Mouse (Mus musculus): ENCODE measurements around the gene Rnf150.
"Not testable (repeated sequence)": the region's sequence is repeated elsewhere in the genome, so short reads cannot be mapped to it uniquely, and the experiment has no call there.

Rnf150 gene

GRCm38 (mm10) chr8:83077329-83077728 lies 214.2 kb downstream of the Rnf150 start:
- DNase-seq (ENCODE audit: low spot score): no peak

GRCm38 (mm10) chr8:83078701-83079533 lies 215.8 kb downstream of the Rnf150 start:
- DNase-seq (ENCODE audit: low spot score): no peak

- DNase-seq (ENCODE audit: low spot score): no peak
These were observed 216.3 kb downstream of the Rnf150 start for GRCm38 (mm10) chr8:83079534-83079844.

GRCm38 (mm10) chr8:83081266-83081665 lies 218.1 kb downstream of the Rnf150 start:
- no peak for DNase-seq (ENCODE audit: low spot score)

- DNase-seq (ENCODE audit: low spot score): not testable (repeated sequence)
These were observed 218.7 kb downstream of the Rnf150 start for GRCm38 (mm10) chr8:83081806-83082205.

- DNase-seq (ENCODE audit: low spot score): no peak
These were observed 219.1 kb downstream of the Rnf150 start for GRCm38 (mm10) chr8:83082251-83082650.

GRCm38 (mm10) chr8:83083452-83083851 lies 220.3 kb downstream of the Rnf150 start:
- peak; percentile 14 for DNase-seq (ENCODE audit: low spot score)

GRCm38 (mm10) chr8:83085581-83085980 lies 222.4 kb downstream of the Rnf150 start:
- DNase-seq (ENCODE audit: low spot score): no peak

GRCm38 (mm10) chr8:83086625-83087024 lies 223.5 kb downstream of the Rnf150 start:
- no peak for DNase-seq (ENCODE audit: low spot score)

- DNase-seq (ENCODE audit: low spot score): no peak
These were observed 224.4 kb downstream of the Rnf150 start for GRCm38 (mm10) chr8:83087604-83088003.

GRCm38 (mm10) chr8:83088156-83088555 lies 225.0 kb downstream of the Rnf150 start:
- DNase-seq (ENCODE audit: low spot score): no peak

GRCm38 (mm10) chr8:83089336-83089986 lies 226.3 kb downstream of the Rnf150 start:
- peak; percentile 60 for DNase-seq (ENCODE audit: low spot score)

GRCm38 (mm10) chr8:83090446-83090845 lies 227.3 kb downstream of the Rnf150 start:
- DNase-seq (ENCODE audit: low spot score): no peak

- DNase-seq (ENCODE audit: low spot score): no peak
These were observed 236.9 kb downstream of the Rnf150 start for GRCm38 (mm10) chr8:83100041-83100440.

GRCm38 (mm10) chr8:83102957-83103510 lies 239.9 kb downstream of the Rnf150 start:
- DNase-seq (ENCODE audit: low spot score): no peak

GRCm38 (mm10) chr8:83103968-83104367 lies 240.8 kb downstream of the Rnf150 start:
- DNase-seq (ENCODE audit: low spot score): no peak

- no peak for DNase-seq (ENCODE audit: low spot score)
These were observed 246.6 kb downstream of the Rnf150 start for GRCm38 (mm10) chr8:83109756-83110155.

GRCm38 (mm10) chr8:83110177-83110576 lies 247.0 kb downstream of the Rnf150 start:
- no peak for DNase-seq (ENCODE audit: low spot score)

- no peak for DNase-seq (ENCODE audit: low spot score)
These were observed 271.9 kb downstream of the Rnf150 start for GRCm38 (mm10) chr8:83135086-83135485.

- no peak for DNase-seq (ENCODE audit: low spot score)
These were observed 276.9 kb downstream of the Rnf150 start for GRCm38 (mm10) chr8:83140068-83140467.

GRCm38 (mm10) chr8:83140701-83141111 lies 277.6 kb downstream of the Rnf150 start:
- DNase-seq (ENCODE audit: low spot score): no peak

Measured in ovary, postnatal 36 days (tissue).